In genomic region chr6:80553398-80553797, GRCm38 (mm10) we compare ENCODE assay signal across 26 mouse cellular contexts.
DNase-seq lines count a peak whose midpoint lies in the region; ATAC-seq and TF ChIP-seq lines count a peak whose summit lies in the region.
"Had no signal": no experiment of that assay in that cellular context is flagged by ENCODE, and none has a peak within 500 bp of the region (broad histone marks: within the 10 kb centered on the region; RNA-seq: fewer than 3 reads in every experiment).

No protein-coding gene starts in this region.

- no peak overlapping the region for H3K27ac ChIP-seq in layer of hippocampus, adult 2 months
- no peak overlapping the region for H3K27ac ChIP-seq in stomach, postnatal 0 days (replicated peaks)
- H3K27ac ChIP-seq: hindbrain, embryonic 10.5 days; intestine, embryonic 15.5 days; liver, embryonic 12.5 days; midbrain, embryonic 12.5 days had no signal

- no peak for ATAC-seq in cerebellum, adult (ENCODE audit: insufficient number of reproducible peaks, low FRiP score, low TSS enrichment)
- ATAC-seq in stomach, postnatal 0 days (ENCODE audit: low FRiP score, low TSS enrichment) = no peak
- ATAC-seq in erythroid progenitor cell, adult 5-6 weeks (replicated peaks; ENCODE audit: low FRiP score, poor library complexity, severe bottlenecking) = no peak
- ATAC-seq: forebrain, embryonic 14.5 days; hindbrain, embryonic 16.5 days; intestine, embryonic 15.5 days; liver, embryonic 12.5 days; liver, postnatal 0 days had no signal

- 91% methylated on average over 2 of the region's 2 CpGs for WGBS in stomach, postnatal 0 days

- peak; percentile 53 for TF ChIP-seq CTCF in layer of hippocampus, adult 2 months (conservative IDR thresholded peaks at IDR 0.05)
- TF ChIP-seq CTCF in stomach, postnatal 0 days (IDR thresholded peaks at IDR 0.05; ENCODE audit: low read depth) = 0 out of 2 replicates have a peak, but pooled peaks have one; percentile 13

- no peaks in the 10 kb centered on the region for H3K9me3 ChIP-seq in stomach, postnatal 0 days (ENCODE audit: control insufficient read depth, low read length)
- H3K9me3 ChIP-seq: hindbrain, embryonic 10.5 days; intestine, embryonic 15.5 days; liver, embryonic 12.5 days; midbrain, embryonic 12.5 days had no signal

- H3K4me3 ChIP-seq in layer of hippocampus, adult 2 months = no peak overlapping the region
- H3K4me3 ChIP-seq in stomach, postnatal 0 days (ENCODE audit: low read depth, low read length) = no peak overlapping the region
- H3K4me3 ChIP-seq: hindbrain, embryonic 10.5 days; intestine, embryonic 15.5 days; liver, embryonic 12.5 days; megakaryocyte, embryonic 14.5 days; midbrain, embryonic 12.5 days had no signal

- H3K4me1 ChIP-seq in stomach, postnatal 0 days (replicated peaks; ENCODE audit: control insufficient read depth, insufficient read depth) = no peaks in the 10 kb centered on the region
- H3K4me1 ChIP-seq: hindbrain, embryonic 10.5 days; intestine, embryonic 15.5 days; liver, embryonic 12.5 days; megakaryocyte, embryonic 14.5 days; midbrain, embryonic 12.5 days had no signal

- peak; percentile 43 to 57 for DNase-seq in cerebellum, postnatal 10 days
- no peak for DNase-seq in layer of hippocampus, adult 2 months (ENCODE audit: low spot score in 2 of 2)
- no peak for DNase-seq in layer of hippocampus, postnatal 25 days (ENCODE audit: extremely low spot score in 1 of 2, low spot score in 1 of 2)
- peak; percentile 8 for DNase-seq in right cerebral cortex, postnatal 14 days
- DNase-seq in right cerebral cortex, postnatal 36 days (ENCODE audit: low spot score in 2 of 2) = no peak
- DNase-seq in stomach, postnatal 0 days (ENCODE audit: low spot score) = no peak
- DNase-seq: adrenal gland, postnatal 25 days; cerebellum, adult 2 months; cerebellum, postnatal 36 days; gastrocnemius, postnatal 14 days; heart, postnatal 14 days; kidney, adult 9 months; kidney, postnatal 25 days; liver, postnatal 0 days; lung, postnatal 36 days; right cerebral cortex, postnatal 25 days; thymus, postnatal 4 days had no signal

- no peak overlapping the region for H3K4me2 ChIP-seq in stomach, postnatal 0 days (replicated peaks; ENCODE audit: low read depth)
- H3K4me2 ChIP-seq: intestine, embryonic 15.5 days; liver, embryonic 12.5 days; midbrain, embryonic 12.5 days had no signal

- TF ChIP-seq EP300 in stomach, postnatal 0 days (optimal IDR thresholded peaks at IDR 0.05) = no peak

- H3K36me3 ChIP-seq in stomach, postnatal 0 days (ENCODE audit: control insufficient read depth, insufficient read depth, low read length) = no peaks in the 10 kb centered on the region
- H3K36me3 ChIP-seq: hindbrain, embryonic 10.5 days; intestine, embryonic 15.5 days; liver, embryonic 12.5 days; midbrain, embryonic 12.5 days had no signal

- no peaks in the 10 kb centered on the region for H3K27me3 ChIP-seq in stomach, postnatal 0 days (ENCODE audit: control insufficient read depth, insufficient read depth, low read length)
- H3K27me3 ChIP-seq: intestine, embryonic 15.5 days; liver, embryonic 12.5 days; megakaryocyte, embryonic 14.5 days; midbrain, embryonic 12.5 days had no signal

- no peak overlapping the region for H3K9ac ChIP-seq in stomach, postnatal 0 days (ENCODE audit: low read length)
- H3K9ac ChIP-seq: intestine, embryonic 15.5 days; liver, embryonic 12.5 days; liver, postnatal 0 days; midbrain, embryonic 12.5 days had no signal

Comparison
In these comparisons a context has a peak if more than half of its experiments do, and no peak if none do; other contexts are left out.
1. DNase-seq: peak in cerebellum, postnatal 10 days (2 of 2) and right cerebral cortex, postnatal 14 days (single experiment); none in layer of hippocampus, adult 2 months (0 of 2), layer of hippocampus, postnatal 25 days (0 of 2), right cerebral cortex, postnatal 36 days (0 of 2) and stomach, postnatal 0 days (single experiment).